Mouse (Mus musculus): Measurements from ENCODE around the gene Acp2.
A peak's percentile ranks its signal among the peaks of the same experiment; 100 is the strongest.
"Not testable (repeated sequence)": the region's sequence is repeated elsewhere in the genome, so short reads cannot be mapped to it uniquely, and the experiment has no call there.

Acp2 gene

DNA sequence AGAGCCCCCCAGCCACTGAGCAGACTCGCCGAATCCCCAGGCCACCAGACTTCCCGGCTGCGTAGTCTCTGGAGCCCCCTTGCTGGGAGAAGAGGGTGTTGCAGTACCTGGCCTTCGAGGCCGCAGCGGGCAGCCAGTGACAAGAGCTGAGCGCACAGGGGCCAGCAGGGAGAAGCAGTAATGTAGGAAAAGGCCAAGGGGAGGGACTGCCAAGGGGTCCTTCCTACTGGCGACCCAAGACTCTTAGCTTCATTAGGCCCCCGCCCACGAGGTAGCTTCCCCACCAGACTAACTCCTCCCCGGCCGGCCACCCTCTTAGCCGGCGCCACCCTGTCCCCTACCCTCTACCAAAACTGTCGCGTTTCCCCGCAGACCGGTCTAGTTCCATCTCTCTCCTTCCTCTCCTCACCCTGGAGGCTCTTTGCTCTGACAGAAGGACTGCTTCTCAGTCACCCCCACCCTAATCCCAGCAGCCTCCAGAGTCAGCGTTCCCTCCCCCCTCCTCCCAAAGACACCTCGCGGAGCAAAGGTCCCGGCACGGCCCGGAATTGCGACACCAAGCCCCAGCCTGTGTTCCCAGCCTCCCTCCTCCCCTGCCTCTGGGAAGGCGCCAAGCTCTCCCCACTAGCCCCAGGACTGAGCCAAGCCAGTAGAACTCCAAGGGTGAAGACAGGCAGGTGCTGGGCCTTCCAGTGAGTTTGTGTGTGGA lies 7.9 kb upstream of the Acp2 start:
- DNase-seq (ENCODE audit: low read depth, low spot score), result no peak

GRCm38 (mm10) chr2:91196577-91197001 lies 6.1 kb upstream of the Acp2 start:
- no peak for DNase-seq (ENCODE audit: low read depth, low spot score)

DNA sequence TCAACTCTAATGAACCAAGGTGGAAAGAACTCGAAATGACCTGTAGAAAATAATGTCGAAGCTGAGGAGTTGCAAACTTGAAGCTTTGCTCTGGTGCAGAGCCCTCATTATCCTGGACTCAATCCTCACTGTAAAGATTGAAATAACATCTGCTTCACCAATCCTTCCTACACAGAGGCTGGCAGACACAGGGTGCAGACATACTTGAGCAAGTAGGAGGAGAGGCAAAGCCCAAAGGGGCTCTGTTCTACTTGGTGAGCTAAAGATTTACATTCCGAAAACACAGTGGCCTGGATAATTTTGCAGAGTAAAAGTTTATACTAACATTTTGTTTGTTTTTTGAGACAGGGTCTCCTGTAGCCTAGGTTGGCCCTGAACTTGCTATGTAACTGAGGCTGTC lies 3.8 kb upstream of the Acp2 start:
- DNase-seq (ENCODE audit: low read depth, low spot score), result no peak

DNA sequence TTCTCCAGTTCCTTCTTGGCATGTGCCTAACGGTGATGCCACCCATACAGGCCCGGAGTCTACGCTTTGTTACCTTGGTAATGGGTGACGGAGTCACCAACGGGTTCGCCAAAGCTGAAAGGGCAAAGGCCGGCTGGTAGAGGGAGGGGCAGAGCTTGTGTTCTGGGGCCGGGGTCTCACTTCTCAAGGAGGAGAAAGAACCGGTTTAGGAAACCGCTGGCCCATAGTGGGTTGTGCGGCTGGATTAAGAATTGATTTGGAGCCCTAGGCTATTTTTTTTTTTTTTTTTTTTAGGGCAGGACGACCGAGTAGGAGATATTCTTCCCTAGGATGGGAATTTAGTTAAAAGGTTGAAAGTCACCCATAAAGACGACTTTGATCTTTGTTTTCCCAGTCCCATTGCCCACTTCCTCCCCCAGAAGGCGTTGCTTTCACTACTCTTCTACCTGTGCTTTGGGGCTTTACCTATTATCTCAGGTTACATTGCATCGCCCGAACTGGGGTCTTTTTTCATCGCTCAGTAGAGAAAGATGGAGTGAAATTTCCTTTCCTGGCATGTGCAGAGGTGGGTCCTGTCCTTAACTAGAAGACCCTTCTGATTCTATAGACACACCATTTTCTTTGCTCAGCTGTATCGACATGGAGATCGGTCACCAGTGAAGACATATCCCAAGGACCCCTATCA lies 429 bp downstream of the Acp2 start:
- no peak for DNase-seq (ENCODE audit: low read depth, low spot score)

DNA sequence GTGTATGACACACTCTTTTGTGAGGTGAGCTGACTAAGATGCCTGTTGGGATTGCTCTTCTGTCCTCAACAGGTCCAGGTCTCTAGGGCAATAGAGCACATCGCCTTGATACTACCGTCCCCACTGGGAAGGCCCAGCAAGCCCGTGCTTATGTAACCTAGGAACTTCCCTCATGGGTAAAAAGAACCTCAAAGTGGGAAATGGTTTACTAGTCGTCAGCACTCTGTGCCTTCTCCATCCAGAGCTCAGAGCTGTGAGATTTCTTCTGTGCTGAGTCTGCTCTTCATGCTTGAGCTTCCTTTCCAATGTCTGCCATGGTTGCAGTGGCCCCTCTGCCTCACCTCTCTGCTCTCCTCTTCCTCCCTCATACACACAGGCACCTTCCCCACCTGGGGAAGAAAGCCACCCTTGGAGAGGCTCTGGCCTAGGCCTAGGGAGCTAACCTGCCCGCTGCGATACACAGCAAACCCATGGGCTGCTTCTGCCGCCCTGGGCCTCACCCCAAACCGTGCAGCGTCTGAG lies 3.6 kb downstream of the Acp2 start:
- no peak for DNase-seq (ENCODE audit: low read depth, low spot score)

- no peak for DNase-seq (ENCODE audit: low read depth, low spot score)
These were observed 10.6 kb downstream of the Acp2 start for GRCm38 (mm10) chr2:91213311-91213710.

DNA sequence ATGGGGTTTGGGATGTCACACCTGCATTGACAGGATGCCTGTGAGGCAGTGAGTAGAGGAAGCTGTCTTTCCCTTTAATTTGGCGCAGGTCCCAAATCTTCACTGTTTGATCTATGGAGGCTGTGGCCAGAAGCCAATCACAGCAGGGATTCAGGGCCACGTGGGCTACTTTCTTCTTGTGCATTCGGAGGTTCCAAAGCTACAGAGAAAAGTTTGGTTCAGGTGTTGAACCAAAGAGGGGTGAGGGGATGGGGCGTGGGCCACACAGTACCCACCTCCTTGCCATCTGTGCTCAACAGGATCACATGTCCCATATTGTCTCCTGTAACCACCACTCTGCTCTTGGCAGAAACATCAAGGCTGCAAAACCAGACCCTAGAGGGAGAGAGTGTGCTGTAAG lies 14.3 kb downstream of the Acp2 start:
- no peak for DNase-seq (ENCODE audit: low read depth, low spot score)

DNA sequence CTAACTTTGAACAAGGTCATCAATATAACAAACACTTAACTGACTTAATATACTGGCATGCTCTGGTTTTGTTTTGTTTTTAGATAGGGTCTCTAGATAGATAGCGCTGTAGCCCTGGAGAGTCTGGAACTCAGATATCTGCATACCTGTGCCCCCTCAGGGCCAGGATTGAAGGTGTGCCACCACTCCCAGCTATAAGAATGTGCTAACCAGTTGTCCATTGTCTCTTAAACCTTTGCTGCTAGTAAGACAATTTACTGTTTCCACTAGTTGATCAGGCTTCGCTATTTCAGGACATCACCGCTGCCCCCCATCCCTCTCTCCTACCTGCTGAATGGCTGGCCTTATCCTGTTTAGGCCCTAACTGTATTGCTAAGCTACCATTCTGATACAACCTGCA lies 17.8 kb downstream of the Acp2 start:
- DNase-seq (ENCODE audit: low read depth, low spot score), result no peak

DNA sequence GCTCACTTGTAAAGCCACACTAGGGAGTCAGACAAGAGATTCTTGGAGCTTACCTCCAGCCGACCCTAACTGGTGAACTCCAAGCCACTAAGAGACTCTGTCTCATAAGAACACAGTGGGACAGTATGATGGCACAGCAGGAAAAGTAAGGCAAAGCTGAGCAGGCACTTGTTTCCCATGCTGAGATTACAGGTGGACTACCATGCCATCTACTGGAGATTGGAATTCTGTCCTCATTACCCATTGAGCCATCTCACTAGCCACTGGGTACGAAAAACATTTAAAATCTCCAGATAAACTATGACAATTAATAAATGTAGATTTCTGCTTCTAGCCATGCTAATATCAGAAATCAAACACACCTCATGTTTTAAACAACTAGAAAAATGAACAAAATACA lies 20.9 kb downstream of the Acp2 start:
- DNase-seq (ENCODE audit: low read depth, low spot score), result no peak

- DNase-seq (ENCODE audit: low read depth, low spot score), result peak; percentile 81
These were observed 27.1 kb downstream of the Acp2 start for GRCm38 (mm10) chr2:91229735-91230134.

DNA sequence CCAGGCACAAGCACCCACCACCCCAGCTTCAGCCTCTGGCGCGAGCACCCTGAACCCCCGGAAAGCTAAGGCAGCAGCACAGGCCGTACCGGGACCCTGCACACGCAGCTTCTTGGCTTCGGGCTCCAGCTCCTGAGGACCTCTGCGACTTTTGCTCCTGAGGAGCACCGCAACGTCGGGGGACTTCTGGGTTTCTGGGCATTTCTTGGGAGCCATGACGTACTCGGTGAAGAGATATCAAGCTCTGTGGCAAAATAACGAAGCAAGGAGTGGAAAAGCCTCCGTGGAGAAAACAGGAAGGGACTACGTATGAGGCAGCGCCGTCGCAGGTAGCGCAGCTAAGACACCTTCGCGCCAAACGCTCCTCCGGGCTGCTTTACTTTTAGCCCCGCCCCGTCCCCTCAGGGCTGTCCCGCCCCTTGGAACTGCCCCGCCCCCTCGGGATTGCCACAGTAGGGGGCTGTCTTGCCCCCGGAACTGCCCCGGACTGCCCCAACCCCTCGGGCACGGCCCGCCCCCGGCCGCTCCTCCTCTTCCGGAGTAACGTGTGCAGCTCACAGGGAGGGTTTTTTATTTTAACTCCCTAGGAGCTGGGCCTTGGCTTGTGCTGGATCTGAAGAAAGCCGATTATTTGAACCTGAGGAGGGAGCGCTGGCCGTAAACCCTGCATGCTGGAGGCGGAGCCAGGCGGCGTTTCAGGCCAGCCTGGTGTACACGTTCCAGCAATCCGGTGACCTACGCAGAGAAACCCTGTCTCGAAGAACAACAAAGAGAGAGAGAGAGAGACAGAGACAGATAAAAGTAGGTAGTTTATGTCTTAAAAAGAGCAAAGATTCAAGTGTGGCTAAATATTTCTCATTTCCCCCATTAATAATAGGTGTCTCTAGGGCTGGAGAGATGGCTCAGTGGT lies 34.2 kb downstream of the Acp2 start, which contains the start of gene Ddb2:
Ddb2 (minus strand) TSS at position 382 of the 910 bp plus-strand sequence.
- peak; percentile 93 for DNase-seq (ENCODE audit: low read depth, low spot score)

DNA sequence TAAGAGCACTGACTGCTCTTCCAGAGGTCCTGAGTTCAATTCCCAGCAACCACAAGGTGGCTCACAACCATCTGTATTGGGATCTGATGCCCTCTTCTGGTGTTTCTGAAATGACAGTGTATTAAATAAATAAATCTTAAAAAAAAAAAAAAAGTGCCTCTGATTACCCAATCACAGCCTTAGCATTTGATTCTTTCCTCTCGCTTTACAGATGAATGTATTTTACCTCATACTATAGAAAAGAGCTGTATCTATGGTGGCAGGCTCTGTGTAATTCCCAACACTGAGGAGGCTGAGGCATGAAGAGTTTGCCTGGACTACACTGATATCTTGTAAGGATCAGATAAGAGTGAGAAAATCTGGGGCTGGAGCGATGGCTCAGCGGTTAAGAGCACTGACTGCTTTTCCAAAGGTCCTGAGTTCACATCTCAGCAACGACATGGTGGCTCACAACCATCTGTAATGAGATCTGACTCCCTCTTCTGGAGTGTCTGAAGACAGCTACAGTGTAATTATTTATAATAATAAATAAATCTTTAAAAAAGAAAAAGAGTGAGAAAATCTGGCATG lies 34.9 kb downstream of the Acp2 start:
- not testable (repeated sequence) for DNase-seq (ENCODE audit: low read depth, low spot score)

DNA sequence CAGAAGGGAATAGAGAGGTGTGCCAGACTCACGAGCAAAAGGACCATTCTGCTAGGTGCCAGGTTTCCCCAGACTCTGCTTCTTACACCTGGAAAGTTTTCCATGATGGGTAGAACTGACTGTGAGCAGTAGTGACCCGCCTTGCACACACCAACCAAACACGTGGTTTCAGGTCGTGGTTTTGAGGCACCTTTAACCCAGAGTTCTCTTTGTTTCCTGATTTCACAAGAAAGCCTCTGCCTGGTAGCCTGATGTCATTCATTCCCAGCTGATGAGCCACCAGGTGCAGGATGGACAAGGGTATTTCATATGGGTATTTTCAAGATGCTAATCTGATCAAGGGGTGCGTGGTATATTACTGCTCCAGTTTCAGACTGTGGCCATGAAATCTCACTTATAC lies 39.9 kb downstream of the Acp2 start:
- DNase-seq (ENCODE audit: low read depth, low spot score), result no peak

- DNase-seq (ENCODE audit: low read depth, low spot score), result peak; percentile 86
These were observed 40.7 kb downstream of the Acp2 start for GRCm38 (mm10) chr2:91243416-91243815.

GRCm38 (mm10) chr2:91244557-91245228 lies 42.0 kb downstream of the Acp2 start:
- DNase-seq (ENCODE audit: low read depth, low spot score), result no peak

DNA sequence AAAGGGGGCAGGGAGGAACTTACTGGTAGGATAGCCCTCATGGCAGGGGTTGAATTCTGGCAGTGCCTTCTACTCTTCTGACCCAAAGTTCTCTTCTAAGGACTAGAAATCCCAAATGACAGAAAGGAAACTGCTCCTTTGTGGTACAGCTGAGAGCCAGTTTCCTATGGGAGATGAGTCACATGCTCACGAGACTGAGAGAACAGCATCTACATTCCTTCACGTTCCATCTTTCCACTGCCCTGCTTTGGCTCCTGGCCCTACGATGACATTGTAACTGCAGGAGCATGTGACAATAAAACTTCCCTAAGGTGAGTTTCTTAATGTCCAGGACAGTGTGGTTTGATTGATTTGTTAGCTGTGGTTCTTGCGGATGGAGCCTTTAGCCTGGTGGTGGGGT lies 45.7 kb downstream of the Acp2 start:
- no peak for DNase-seq (ENCODE audit: low read depth, low spot score)

- no peak for DNase-seq (ENCODE audit: low read depth, low spot score)
These were observed 49.3 kb downstream of the Acp2 start for GRCm38 (mm10) chr2:91252001-91252400.

DNA sequence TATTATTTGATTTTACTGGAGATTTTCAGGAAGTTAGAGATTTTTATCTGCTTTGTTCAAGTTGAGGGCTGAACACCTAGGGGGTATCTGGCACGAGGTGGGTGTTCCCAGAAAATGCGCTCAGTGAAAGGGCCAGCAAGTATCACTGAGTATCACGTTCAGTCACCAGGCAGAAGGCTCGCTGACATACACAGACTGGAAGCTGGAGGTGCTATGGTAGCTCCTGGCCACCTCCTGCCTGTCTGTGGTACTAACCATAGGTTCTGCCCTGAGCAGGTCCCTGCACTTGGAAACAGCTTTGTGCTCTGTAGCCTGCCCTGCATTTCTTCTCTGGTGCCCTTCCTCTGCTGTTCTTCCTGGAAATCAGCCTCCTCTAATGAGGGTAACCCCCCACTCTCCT lies 49.8 kb downstream of the Acp2 start:
- DNase-seq (ENCODE audit: low read depth, low spot score), result no peak

GRCm38 (mm10) chr2:91254725-91255380 lies 52.2 kb downstream of the Acp2 start:
- DNase-seq (ENCODE audit: low read depth, low spot score), result no peak

DNA sequence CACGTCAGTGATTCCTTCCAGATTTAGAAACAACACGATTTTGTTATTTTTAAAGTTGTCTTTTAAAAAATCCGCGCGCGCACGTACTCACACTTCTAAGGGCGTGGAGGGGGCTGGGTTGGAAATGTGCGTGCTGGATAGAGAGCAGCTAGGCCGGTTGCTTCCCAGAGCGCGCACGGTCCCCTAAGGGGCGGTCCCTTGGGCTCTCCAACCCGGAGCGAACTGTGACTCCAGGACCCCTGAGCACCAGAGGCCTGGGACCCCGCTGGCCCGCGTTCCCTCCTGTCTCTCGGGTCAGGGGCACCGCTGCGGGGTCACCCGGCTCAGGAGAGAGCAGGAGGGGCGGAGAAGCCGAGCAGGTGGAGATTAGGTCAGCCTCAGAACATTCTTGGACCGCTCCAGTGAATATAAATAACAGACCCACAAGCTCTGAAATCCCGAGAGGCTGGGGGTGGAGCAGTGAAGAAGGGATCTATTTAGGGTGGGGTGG lies 53.0 kb downstream of the Acp2 start, which contains the start of gene Pacsin3:
Pacsin3 (plus strand) TSS at position 294 of the 490 bp plus-strand sequence.
- DNase-seq (ENCODE audit: low read depth, low spot score), result no peak
